Mouse (Mus musculus): ENCODE results near the gene 1110051M20Rik. TPM values are rescaled to one million over a fixed set of nuclear protein-coding genes. Genes with fewer than 3 reads are reported as not detected.

The 1110051M20Rik gene
- polyA plus RNA-seq, 1 experiment from 2014 or later: 102 TPM

DNA sequence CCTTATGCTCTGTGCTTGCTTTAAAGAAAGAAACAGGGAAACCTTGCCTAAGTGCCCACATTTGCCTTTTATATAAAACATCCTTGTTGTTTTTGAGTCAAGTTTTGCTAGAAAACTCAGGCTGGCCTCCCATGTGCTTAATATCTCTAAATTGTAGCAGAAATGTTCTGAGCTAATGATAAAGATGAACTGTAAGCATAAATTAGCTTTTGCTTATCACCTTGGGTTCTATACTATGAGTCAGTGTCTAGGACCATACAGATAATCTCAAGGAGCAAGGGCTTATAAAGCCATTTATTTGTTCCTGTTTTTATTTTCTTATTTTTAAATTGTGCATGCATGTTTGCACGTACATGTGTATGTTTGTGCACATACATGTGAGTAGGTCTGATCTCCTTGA lies 98.9 kb downstream of the 1110051M20Rik start:
- ATAC-seq (replicated peaks; ENCODE audit: low FRiP score): no peak
- H3K4me2 ChIP-seq (ENCODE audit: low read depth, low read length, severe bottlenecking): no peak overlapping the region
- no peak for DNase-seq (ENCODE audit: low spot score)
- H3K27ac ChIP-seq (ENCODE audit: low read depth, low read length): no peak overlapping the region
- H3K4me1 ChIP-seq (replicated peaks; ENCODE audit: control insufficient read depth, insufficient read depth, low read length): peaks cover 4% of the 10 kb centered on the region
- WGBS: 87% methylated on average over 1 of the region's 1 CpGs
- no peaks in the 10 kb centered on the region for H3K36me3 ChIP-seq (ENCODE audit: control insufficient read depth, insufficient read depth, low read length)
- H3K4me3 ChIP-seq (ENCODE audit: low read depth, low read length): no peak overlapping the region
- no peak overlapping the region for H3K9ac ChIP-seq (ENCODE audit: low read length)
- no peaks in the 10 kb centered on the region for H3K27me3 ChIP-seq (ENCODE audit: control insufficient read depth, insufficient read depth, low read length)
- no peaks in the 10 kb centered on the region for H3K9me3 ChIP-seq (ENCODE audit: control insufficient read depth, low read length)

DNA sequence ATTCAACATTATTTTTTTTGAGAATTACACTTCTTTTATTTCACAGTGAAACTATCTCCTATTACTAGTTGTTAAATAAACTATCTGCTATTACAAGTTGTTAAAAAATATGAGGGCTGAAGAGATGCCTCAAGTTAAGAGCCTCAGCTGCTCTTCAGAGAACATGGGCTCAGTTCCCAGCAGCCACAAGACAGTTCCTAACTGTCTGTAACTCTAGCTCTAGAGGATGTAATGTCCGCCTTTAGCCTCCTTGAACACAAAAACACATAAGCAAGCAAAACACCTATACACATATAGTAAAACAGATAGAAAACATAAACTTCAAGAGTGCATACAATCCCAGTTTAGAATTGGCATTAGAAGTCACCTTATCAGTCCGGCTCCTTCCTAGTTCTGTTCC lies 104.9 kb downstream of the 1110051M20Rik start:
- no peaks in the 10 kb centered on the region for H3K36me3 ChIP-seq (ENCODE audit: control insufficient read depth, insufficient read depth, low read length)
- no peak overlapping the region for H3K4me2 ChIP-seq (ENCODE audit: low read depth, low read length, severe bottlenecking)
- no peak for DNase-seq (ENCODE audit: low spot score)
- 98% methylated on average over 2 of the region's 2 CpGs for WGBS
- no peak for ATAC-seq (replicated peaks; ENCODE audit: low FRiP score)
- no peaks in the 10 kb centered on the region for H3K9me3 ChIP-seq (ENCODE audit: control insufficient read depth, low read length)
- no peak overlapping the region for H3K4me3 ChIP-seq (ENCODE audit: low read depth, low read length)
- no peaks in the 10 kb centered on the region for H3K27me3 ChIP-seq (ENCODE audit: control insufficient read depth, insufficient read depth, low read length)
- no peak overlapping the region for H3K9ac ChIP-seq (ENCODE audit: low read length)
- H3K27ac ChIP-seq (ENCODE audit: low read depth, low read length): no peak overlapping the region
- H3K4me1 ChIP-seq (replicated peaks; ENCODE audit: control insufficient read depth, insufficient read depth, low read length): no peaks in the 10 kb centered on the region

DNA sequence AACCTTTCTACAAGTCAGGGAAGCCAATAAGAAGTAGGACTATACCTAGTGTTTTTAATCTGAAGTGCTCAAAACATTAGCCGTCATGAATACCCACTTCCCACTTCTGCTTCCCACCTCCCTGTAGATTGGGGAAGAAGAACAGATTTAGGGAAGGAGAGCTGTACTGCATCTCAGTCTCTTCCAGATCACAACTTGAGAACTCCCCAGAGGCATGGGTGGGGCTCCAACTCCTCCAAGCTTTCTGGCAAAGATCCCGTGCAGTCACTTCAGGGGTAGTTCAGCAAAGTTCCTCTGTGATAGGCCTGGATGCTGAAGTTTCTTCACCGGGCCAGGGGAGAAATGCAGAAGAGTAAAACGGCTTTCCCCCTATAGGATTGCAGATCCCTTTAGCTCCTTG lies 109.4 kb downstream of the 1110051M20Rik start:
- WGBS: 82% methylated on average over 4 of the region's 4 CpGs
- no peaks in the 10 kb centered on the region for H3K36me3 ChIP-seq (ENCODE audit: control insufficient read depth, insufficient read depth, low read length)
- DNase-seq (ENCODE audit: low spot score) (no peak), ATAC-seq (replicated peaks; ENCODE audit: low FRiP score) (no peak)
- H3K27ac ChIP-seq (ENCODE audit: low read depth, low read length): no peak overlapping the region
- H3K27me3 ChIP-seq (ENCODE audit: control insufficient read depth, insufficient read depth, low read length): no peaks in the 10 kb centered on the region
- H3K9me3 ChIP-seq (ENCODE audit: control insufficient read depth, low read length): no peaks in the 10 kb centered on the region
- H3K9ac ChIP-seq (ENCODE audit: low read length): no peak overlapping the region
- H3K4me3 ChIP-seq (ENCODE audit: low read depth, low read length): no peak overlapping the region
- H3K4me2 ChIP-seq (ENCODE audit: low read depth, low read length, severe bottlenecking): no peak overlapping the region
- peaks cover 4% of the 10 kb centered on the region for H3K4me1 ChIP-seq (replicated peaks; ENCODE audit: control insufficient read depth, insufficient read depth, low read length)

- no peak for ATAC-seq (replicated peaks; ENCODE audit: low FRiP score)
- 68% methylated on average over 7 of the region's 7 CpGs for WGBS
- H3K9ac ChIP-seq (ENCODE audit: low read length): no peak overlapping the region
- H3K27me3 ChIP-seq (ENCODE audit: control insufficient read depth, insufficient read depth, low read length): no peaks in the 10 kb centered on the region
- no peak for DNase-seq (ENCODE audit: low spot score)
- no peaks in the 10 kb centered on the region for H3K9me3 ChIP-seq (ENCODE audit: control insufficient read depth, low read length)
- peak overlapping the region; percentile 76 for H3K27ac ChIP-seq (ENCODE audit: low read depth, low read length)
- no peak overlapping the region for H3K4me3 ChIP-seq (ENCODE audit: low read depth, low read length)
- peaks cover 21% of the 10 kb centered on the region for H3K4me1 ChIP-seq (replicated peaks; ENCODE audit: control insufficient read depth, insufficient read depth, low read length)
- H3K36me3 ChIP-seq (ENCODE audit: control insufficient read depth, insufficient read depth, low read length): no peaks in the 10 kb centered on the region
- no peak overlapping the region for H3K4me2 ChIP-seq (ENCODE audit: low read depth, low read length, severe bottlenecking)
Observed at GRCm38 (mm10) chr2:91331051-91331843, 113.3 kb downstream of the 1110051M20Rik start.

DNA sequence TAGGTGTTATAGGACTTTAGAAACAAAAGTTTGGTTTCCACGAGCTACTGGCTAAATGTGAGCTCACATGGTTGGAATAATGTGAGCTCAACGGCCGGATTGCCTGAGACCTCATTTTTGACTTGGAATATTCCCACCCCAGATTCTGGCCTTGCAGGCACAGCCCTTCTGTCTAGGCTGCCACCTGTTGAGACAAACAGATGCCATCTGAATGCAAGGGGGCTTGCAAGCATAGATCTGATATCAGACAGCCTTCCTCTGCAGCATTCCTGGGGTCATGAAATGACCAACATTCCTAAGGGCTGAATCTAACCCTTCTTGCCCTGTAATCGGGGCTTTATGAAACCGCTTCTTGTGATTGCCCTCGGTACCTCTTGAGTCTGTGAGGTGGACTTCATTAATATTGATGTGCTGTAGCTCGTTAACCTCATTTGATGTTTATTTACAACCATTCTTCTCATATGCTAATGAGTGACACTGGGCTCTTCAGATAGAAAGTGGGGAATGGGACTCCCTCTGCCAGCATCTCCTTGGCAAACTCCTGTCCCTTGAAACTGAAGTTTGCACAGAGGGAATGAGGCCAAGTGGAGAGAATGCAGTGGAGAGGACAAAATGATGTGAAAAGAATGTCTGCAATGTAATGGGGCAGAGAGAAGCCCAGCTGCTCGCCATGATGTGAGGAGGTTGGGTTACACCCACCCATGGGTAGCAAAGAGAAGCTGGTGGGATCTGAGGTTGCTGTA lies 114.3 kb downstream of the 1110051M20Rik start:
- Histone ChIP-seq H3K4me1 (replicated peaks; ENCODE audit: control insufficient read depth, insufficient read depth, low read length) (peaks cover 22% of the 10 kb centered on the region), H3K4me3 (ENCODE audit: low read depth, low read length) (no peak overlapping the region), H3K36me3 (ENCODE audit: control insufficient read depth, insufficient read depth, low read length) (no peaks in the 10 kb centered on the region), H3K9ac (ENCODE audit: low read length) (no peak overlapping the region), H3K4me2 (ENCODE audit: low read depth, low read length, severe bottlenecking) (no peak overlapping the region), H3K27ac (ENCODE audit: low read depth, low read length) (peak overlapping the region; percentile 76), H3K9me3 (ENCODE audit: control insufficient read depth, low read length) (no peaks in the 10 kb centered on the region), H3K27me3 (ENCODE audit: control insufficient read depth, insufficient read depth, low read length) (no peaks in the 10 kb centered on the region)
- WGBS: 39% methylated on average over 8 of the region's 8 CpGs
- ATAC-seq (replicated peaks; ENCODE audit: low FRiP score): peak; percentile 25; the same call in 1 of the 2 replicates
- no peak for DNase-seq (ENCODE audit: low spot score)

- H3K9ac ChIP-seq (ENCODE audit: low read length): 0 out of 2 replicates have a peak overlapping the region, but pooled peaks have one; percentile 16
- peak overlapping the region; percentile 89 for H3K27ac ChIP-seq (ENCODE audit: low read depth, low read length)
- WGBS: 90% methylated on average over 3 of the region's 3 CpGs
- no peak overlapping the region for H3K4me2 ChIP-seq (ENCODE audit: low read depth, low read length, severe bottlenecking)
- no peaks in the 10 kb centered on the region for H3K36me3 ChIP-seq (ENCODE audit: control insufficient read depth, insufficient read depth, low read length)
- H3K27me3 ChIP-seq (ENCODE audit: control insufficient read depth, insufficient read depth, low read length): no peaks in the 10 kb centered on the region
- no peaks in the 10 kb centered on the region for H3K9me3 ChIP-seq (ENCODE audit: control insufficient read depth, low read length)
- ATAC-seq (replicated peaks; ENCODE audit: low FRiP score) (no peak), DNase-seq (ENCODE audit: low spot score) (no peak)
- no peak overlapping the region for H3K4me3 ChIP-seq (ENCODE audit: low read depth, low read length)
- H3K4me1 ChIP-seq (replicated peaks; ENCODE audit: control insufficient read depth, insufficient read depth, low read length): peaks cover 31% of the 10 kb centered on the region
Observed at GRCm38 (mm10) chr2:91328729-91329125, 115.8 kb downstream of the 1110051M20Rik start.

GRCm38 (mm10) chr2:91327968-91328728 lies 116.4 kb downstream of the 1110051M20Rik start:
- Histone ChIP-seq H3K4me3 (ENCODE audit: low read depth, low read length) (no peak overlapping the region), H3K36me3 (ENCODE audit: control insufficient read depth, insufficient read depth, low read length) (no peaks in the 10 kb centered on the region), H3K27ac (ENCODE audit: low read depth, low read length) (peak overlapping the region; percentile 89), H3K27me3 (ENCODE audit: control insufficient read depth, insufficient read depth, low read length) (no peaks in the 10 kb centered on the region), H3K4me1 (replicated peaks; ENCODE audit: control insufficient read depth, insufficient read depth, low read length) (peaks cover 31% of the 10 kb centered on the region), H3K4me2 (ENCODE audit: low read depth, low read length, severe bottlenecking) (peak overlapping the region; percentile 20; the same call in 1 of the 2 replicates), H3K9me3 (ENCODE audit: control insufficient read depth, low read length) (no peaks in the 10 kb centered on the region), H3K9ac (ENCODE audit: low read length) (0 out of 2 replicates have a peak overlapping the region, but pooled peaks have one; percentile 16)
- peak; percentile 85 for ATAC-seq (replicated peaks; ENCODE audit: low FRiP score)
- DNase-seq (ENCODE audit: low spot score): peak; percentile 74
- WGBS: 21% methylated on average over 12 of the region's 12 CpGs

GRCm38 (mm10) chr2:91326746-91327350 lies 117.7 kb downstream of the 1110051M20Rik start:
- Histone ChIP-seq H3K9me3 (ENCODE audit: control insufficient read depth, low read length) (no peaks in the 10 kb centered on the region), H3K27ac (ENCODE audit: low read depth, low read length) (peak overlapping the region; percentile 89), H3K4me3 (ENCODE audit: low read depth, low read length) (no peak overlapping the region), H3K27me3 (ENCODE audit: control insufficient read depth, insufficient read depth, low read length) (no peaks in the 10 kb centered on the region), H3K4me1 (replicated peaks; ENCODE audit: control insufficient read depth, insufficient read depth, low read length) (peaks cover 31% of the 10 kb centered on the region), H3K9ac (ENCODE audit: low read length) (no peak overlapping the region), H3K36me3 (ENCODE audit: control insufficient read depth, insufficient read depth, low read length) (no peaks in the 10 kb centered on the region), H3K4me2 (ENCODE audit: low read depth, low read length, severe bottlenecking) (no peak overlapping the region)
- ATAC-seq (replicated peaks; ENCODE audit: low FRiP score): no peak
- no peak for DNase-seq (ENCODE audit: low spot score)
- 91% methylated on average over 13 of the region's 13 CpGs for WGBS
